Mouse (Mus musculus): ENCODE measurements around the gene Wfdc6b. TPM values are rescaled to one million over a fixed set of nuclear protein-coding genes. Genes with fewer than 3 reads are reported as not detected.

Gene Wfdc6b
- polyA plus RNA-seq, 1 experiment from 2014 or later: not detected

DNA sequence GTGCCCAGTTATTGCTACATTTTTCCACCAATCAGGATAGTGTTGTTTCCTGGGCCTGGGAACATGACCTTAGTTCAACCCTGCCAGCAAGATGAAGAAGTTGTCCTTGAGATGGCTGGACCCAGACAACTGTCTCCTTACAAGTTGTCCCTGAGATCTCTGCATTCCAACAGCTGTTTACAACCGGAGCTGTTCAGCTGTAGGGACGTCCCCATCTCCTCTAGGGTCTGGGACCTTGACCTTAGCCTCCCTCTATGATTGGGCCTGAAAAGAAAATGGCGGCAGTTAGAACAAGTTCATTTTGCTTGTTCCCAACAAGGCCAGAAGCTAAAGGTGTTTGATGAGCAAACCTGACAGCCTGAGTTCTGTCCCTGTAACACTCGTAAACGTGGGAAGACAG is 5.7 kb downstream of the Wfdc6b start:
- H3K9ac ChIP-seq: no peak overlapping the region
- no peaks in the 10 kb centered on the region for H3K36me3 ChIP-seq (replicated peaks)
- H3K4me2 ChIP-seq: no peak overlapping the region
- H3K4me3 ChIP-seq: no peak overlapping the region
- H3K9me3 ChIP-seq: no peaks in the 10 kb centered on the region
- no peak for ATAC-seq (replicated peaks)
- H3K27me3 ChIP-seq (replicated peaks): no peaks in the 10 kb centered on the region
- H3K27ac ChIP-seq: no peak overlapping the region
- WGBS: 83% methylated on average over 5 of the region's 5 CpGs
- H3K4me1 ChIP-seq: no peaks in the 10 kb centered on the region

GRCm38 (mm10) chr2:164621775-164622174 is 8.5 kb downstream of the Wfdc6b start:
- Histone ChIP-seq H3K4me3 (no peak overlapping the region), H3K4me2 (no peak overlapping the region), H3K36me3 (replicated peaks) (no peaks in the 10 kb centered on the region), H3K4me1 (no peaks in the 10 kb centered on the region), H3K9me3 (no peaks in the 10 kb centered on the region), H3K9ac (no peak overlapping the region), H3K27me3 (replicated peaks) (no peaks in the 10 kb centered on the region), H3K27ac (no peak overlapping the region)
- ATAC-seq (replicated peaks): no peak
- 85% methylated on average over 4 of the region's 4 CpGs for WGBS

DNA sequence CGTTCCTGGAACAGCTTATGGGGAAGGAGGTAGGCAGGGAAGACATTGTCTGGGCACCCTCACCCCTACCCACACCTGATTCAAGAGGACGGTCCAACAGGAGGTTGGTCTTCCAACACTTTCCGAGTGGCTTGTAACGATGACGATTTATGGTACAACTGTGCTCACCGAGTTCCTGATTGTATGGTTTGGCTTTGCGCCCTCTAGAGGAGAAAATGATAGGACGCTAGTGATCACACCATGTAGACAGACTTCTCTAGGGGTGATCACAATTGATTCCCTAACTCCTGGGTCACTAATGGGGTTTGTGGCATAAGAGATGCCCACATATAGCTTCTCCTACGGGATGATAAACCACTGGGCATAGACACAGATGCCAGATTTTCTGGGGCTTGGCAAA is 21.9 kb downstream of the Wfdc6b start:
- no peaks in the 10 kb centered on the region for H3K4me1 ChIP-seq
- H3K4me2 ChIP-seq: no peak overlapping the region
- no peak overlapping the region for H3K9ac ChIP-seq
- no peaks in the 10 kb centered on the region for H3K27me3 ChIP-seq (replicated peaks)
- no peak overlapping the region for H3K27ac ChIP-seq
- H3K4me3 ChIP-seq: no peak overlapping the region
- no peak for ATAC-seq (replicated peaks)
- no peaks in the 10 kb centered on the region for H3K36me3 ChIP-seq (replicated peaks)
- no peaks in the 10 kb centered on the region for H3K9me3 ChIP-seq
- 78% methylated on average over 9 of the region's 9 CpGs for WGBS

DNA sequence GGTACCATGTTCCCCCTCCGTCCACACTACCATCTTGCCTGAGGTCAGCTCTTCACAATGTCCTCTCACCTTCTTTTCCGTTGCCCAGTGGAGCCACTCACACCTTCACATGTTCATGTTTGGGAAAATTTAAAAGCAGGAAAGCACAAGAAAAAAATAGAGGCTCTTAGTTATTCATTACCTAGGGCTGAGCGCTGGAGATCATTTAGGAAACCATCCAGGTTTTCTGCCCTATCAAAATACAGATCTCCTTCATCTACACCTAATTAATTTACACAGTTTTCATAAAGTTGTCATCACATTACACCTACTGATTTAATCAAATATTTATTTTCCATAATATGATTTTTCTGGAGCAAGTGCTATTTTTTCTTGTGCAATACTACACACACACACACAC is 25.4 kb downstream of the Wfdc6b start, which contains the start of gene Wfdc16:
Gene Wfdc16, minus strand, starts transcription at position 101 of the 400 bp plus-strand sequence.
- H3K9ac ChIP-seq: no peak within 1 kb of the TSS
- no peak within 1 kb of the TSS for H3K4me3 ChIP-seq
- WGBS: 85% methylated on average over 3 of the region's 3 CpGs
- H3K9me3 ChIP-seq: no peaks in the 10 kb centered on the region
- no peaks in the 10 kb centered on the region for H3K27me3 ChIP-seq (replicated peaks)
- H3K27ac ChIP-seq: no peak within 1 kb of the TSS
- H3K4me2 ChIP-seq: no peak within 1 kb of the TSS
- ATAC-seq (replicated peaks): no peak
- H3K36me3 ChIP-seq (replicated peaks): no peaks in the 10 kb centered on the region
- H3K4me1 ChIP-seq: no peaks in the 10 kb centered on the region

DNA sequence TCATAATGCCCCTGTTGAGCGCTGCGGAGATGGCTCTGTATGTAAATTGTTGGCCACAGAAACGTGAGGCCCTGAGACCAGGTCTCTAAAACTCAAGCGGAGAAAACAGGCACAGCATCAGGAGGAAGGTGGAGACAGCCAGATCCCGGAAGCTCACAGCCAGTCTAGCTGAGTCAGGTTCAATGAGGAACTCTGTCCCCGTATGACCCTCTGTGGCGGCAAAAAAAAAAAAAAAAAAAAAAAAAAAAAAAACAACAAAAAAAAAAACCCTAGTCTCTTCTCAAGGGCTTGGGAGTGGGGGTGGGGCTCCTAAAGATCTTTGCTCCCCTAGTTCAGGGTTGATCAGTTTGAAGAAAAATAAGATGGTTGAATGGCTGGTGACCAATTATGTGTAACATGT is 27.8 kb downstream of the Wfdc6b start:
- 66% methylated on average over 7 of the region's 7 CpGs for WGBS
- H3K27ac ChIP-seq: no peak overlapping the region
- no peaks in the 10 kb centered on the region for H3K9me3 ChIP-seq
- H3K9ac ChIP-seq: no peak overlapping the region
- no peaks in the 10 kb centered on the region for H3K4me1 ChIP-seq
- no peaks in the 10 kb centered on the region for H3K27me3 ChIP-seq (replicated peaks)
- no peaks in the 10 kb centered on the region for H3K36me3 ChIP-seq (replicated peaks)
- no peak for ATAC-seq (replicated peaks)
- H3K4me3 ChIP-seq: no peak overlapping the region
- no peak overlapping the region for H3K4me2 ChIP-seq

- no peaks in the 10 kb centered on the region for H3K9me3 ChIP-seq
- no peak overlapping the region for H3K9ac ChIP-seq
- 70% methylated on average over 13 of the region's 13 CpGs for WGBS
- H3K4me1 ChIP-seq: no peaks in the 10 kb centered on the region
- H3K4me3 ChIP-seq: no peak overlapping the region
- no peak for ATAC-seq (replicated peaks)
- no peaks in the 10 kb centered on the region for H3K27me3 ChIP-seq (replicated peaks)
- H3K27ac ChIP-seq: no peak overlapping the region
- H3K4me2 ChIP-seq: no peak overlapping the region
- H3K36me3 ChIP-seq (replicated peaks): no peaks in the 10 kb centered on the region
Observed at GRCm38 (mm10) chr2:164641881-164642673, 28.8 kb downstream of the Wfdc6b start.

- Histone ChIP-seq H3K4me3 (no peak within 1 kb of the TSS), H3K4me2 (no peak within 1 kb of the TSS), H3K36me3 (replicated peaks) (no peaks in the 10 kb centered on the region), H3K27me3 (replicated peaks) (no peaks in the 10 kb centered on the region), H3K4me1 (no peaks in the 10 kb centered on the region), H3K27ac (no peak within 1 kb of the TSS), H3K9me3 (no peaks in the 10 kb centered on the region), H3K9ac (no peak within 1 kb of the TSS)
- WGBS: 13% methylated on average over 11 of the region's 11 CpGs
- ATAC-seq (replicated peaks): no peak
Observed at GRCm38 (mm10) chr2:164655858-164656257, 42.5 kb downstream of the Wfdc6b start, which contains the start of gene Wfdc10. Gene Wfdc10, plus strand, starts transcription at chr2:164656046.

DNA sequence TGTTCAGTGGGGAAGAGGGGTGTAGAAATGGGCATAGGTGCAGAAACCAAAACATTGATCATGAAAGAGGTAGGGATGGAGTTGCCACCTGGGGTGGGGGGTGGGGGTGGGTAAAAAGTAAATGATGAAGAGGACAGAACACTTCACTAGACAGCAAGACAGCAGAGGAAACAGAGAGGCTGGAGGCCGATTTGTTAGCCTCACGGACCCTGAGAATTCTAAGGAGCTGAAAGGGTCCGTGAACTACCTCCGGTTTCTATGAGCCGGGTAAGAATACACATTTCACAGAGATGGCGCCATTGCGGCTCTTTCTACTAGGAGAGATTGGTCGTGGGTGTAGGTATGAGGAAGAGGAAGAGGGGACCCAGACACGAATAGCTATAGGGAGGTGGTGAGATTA is 43.2 kb downstream of the Wfdc6b start, which contains the start of gene Wfdc9:
Gene Wfdc9, minus strand, starts transcription at position 101 of the 400 bp plus-strand sequence.
- H3K4me2 ChIP-seq: no peak within 1 kb of the TSS
- H3K4me3 ChIP-seq: no peak within 1 kb of the TSS
- 85% methylated on average over 9 of the region's 9 CpGs for WGBS
- ATAC-seq (replicated peaks): no peak
- no peaks in the 10 kb centered on the region for H3K27me3 ChIP-seq (replicated peaks)
- H3K9ac ChIP-seq: no peak within 1 kb of the TSS
- H3K36me3 ChIP-seq (replicated peaks): no peaks in the 10 kb centered on the region
- H3K27ac ChIP-seq: no peak within 1 kb of the TSS
- H3K4me1 ChIP-seq: no peaks in the 10 kb centered on the region
- no peaks in the 10 kb centered on the region for H3K9me3 ChIP-seq

GRCm38 (mm10) chr2:164664851-164665250 is 51.5 kb downstream of the Wfdc6b start:
- Histone ChIP-seq H3K9ac (no peak overlapping the region), H3K27me3 (replicated peaks) (no peaks in the 10 kb centered on the region), H3K9me3 (no peaks in the 10 kb centered on the region), H3K4me3 (no peak overlapping the region), H3K36me3 (replicated peaks) (no peaks in the 10 kb centered on the region), H3K4me1 (no peaks in the 10 kb centered on the region), H3K4me2 (no peak overlapping the region), H3K27ac (no peak overlapping the region)
- WGBS: 83% methylated on average over 7 of the region's 7 CpGs
- ATAC-seq (replicated peaks): no peak

Other genes starting within 250 kb of the Wfdc6b start
- gene Slpi, start 224.4 kb upstream of the Wfdc6b start, polyA plus RNA-seq (2015; fragmentation: Nextera tagmentation; extraction: Ambion mirVana): not detected in 2 replicates
- 0.05 TPM in 1 of 2 replicates, not detected in the other for gene Rbpjl, start 210.4 kb upstream of the Wfdc6b start, polyA plus RNA-seq (2015; fragmentation: Nextera tagmentation; extraction: Ambion mirVana)
- gene Matn4, start 208.4 kb upstream of the Wfdc6b start, polyA plus RNA-seq (2015; fragmentation: Nextera tagmentation; extraction: Ambion mirVana): 0.65 and 0.89 TPM in 2 replicates
- 6.7 and 7.1 TPM in 2 replicates for gene Sdc4, start 169.6 kb upstream of the Wfdc6b start, polyA plus RNA-seq (2015; fragmentation: Nextera tagmentation; extraction: Ambion mirVana)
- 87.9 and 90.5 TPM in 2 replicates for gene Sys1, start 156.6 kb upstream of the Wfdc6b start, polyA plus RNA-seq (2015; fragmentation: Nextera tagmentation; extraction: Ambion mirVana)
- gene Gm20458, start 152.6 kb upstream of the Wfdc6b start, polyA plus RNA-seq (2015; fragmentation: Nextera tagmentation; extraction: Ambion mirVana): 2.4 and 3.5 TPM in 2 replicates
- gene Trp53tg5, start 139.8 kb upstream of the Wfdc6b start, polyA plus RNA-seq (2015; fragmentation: Nextera tagmentation; extraction: Ambion mirVana): not detected in 2 replicates
- gene Dbndd2, start 127.4 kb upstream of the Wfdc6b start, polyA plus RNA-seq (2015; fragmentation: Nextera tagmentation; extraction: Ambion mirVana): 19.2 and 19.5 TPM in 2 replicates
- gene Pigt, start 116.0 kb upstream of the Wfdc6b start, polyA plus RNA-seq (2015; fragmentation: Nextera tagmentation; extraction: Ambion mirVana): 97.7 and 101 TPM in 2 replicates
- gene Wfdc2, start 51.1 kb upstream of the Wfdc6b start, polyA plus RNA-seq (2015; fragmentation: Nextera tagmentation; extraction: Ambion mirVana): 2.6 and 3.2 TPM in 2 replicates
- gene Spint3, start 40.1 kb upstream of the Wfdc6b start, polyA plus RNA-seq (2015; fragmentation: Nextera tagmentation; extraction: Ambion mirVana): not detected in 2 replicates
- not detected in 2 replicates for gene Wfdc6a, start 28.1 kb upstream of the Wfdc6b start, polyA plus RNA-seq (2015; fragmentation: Nextera tagmentation; extraction: Ambion mirVana)
- not detected in 2 replicates for gene Eppin, start 19.9 kb upstream of the Wfdc6b start, polyA plus RNA-seq (2015; fragmentation: Nextera tagmentation; extraction: Ambion mirVana)
- gene Wfdc8, start 104 bp downstream of the Wfdc6b start, polyA plus RNA-seq (2015; fragmentation: Nextera tagmentation; extraction: Ambion mirVana): not detected in 2 replicates
- not detected in 2 replicates for gene Wfdc16, start 25.3 kb downstream of the Wfdc6b start, polyA plus RNA-seq (2015; fragmentation: Nextera tagmentation; extraction: Ambion mirVana)
- not detected in 2 replicates for gene Wfdc10, start 42.5 kb downstream of the Wfdc6b start, polyA plus RNA-seq (2015; fragmentation: Nextera tagmentation; extraction: Ambion mirVana)
- gene Wfdc9, start 43.1 kb downstream of the Wfdc6b start, polyA plus RNA-seq (2015; fragmentation: Nextera tagmentation; extraction: Ambion mirVana): 0.34 TPM in 1 of 2 replicates, not detected in the other
- not detected in 2 replicates for gene Wfdc11, start 60.6 kb downstream of the Wfdc6b start, polyA plus RNA-seq (2015; fragmentation: Nextera tagmentation; extraction: Ambion mirVana)
- not detected in 2 replicates for gene Wfdc13, start 71.6 kb downstream of the Wfdc6b start, polyA plus RNA-seq (2015; fragmentation: Nextera tagmentation; extraction: Ambion mirVana)
- not detected in 2 replicates for gene Spint4, start 85.0 kb downstream of the Wfdc6b start, polyA plus RNA-seq (2015; fragmentation: Nextera tagmentation; extraction: Ambion mirVana)
- not detected in 2 replicates for gene Spint5, start 101.8 kb downstream of the Wfdc6b start, polyA plus RNA-seq (2015; fragmentation: Nextera tagmentation; extraction: Ambion mirVana)
- gene Wfdc3, start 132.4 kb downstream of the Wfdc6b start, polyA plus RNA-seq (2015; fragmentation: Nextera tagmentation; extraction: Ambion mirVana): 1.3 and 1.9 TPM in 2 replicates
- gene Dnttip1, start 132.5 kb downstream of the Wfdc6b start, polyA plus RNA-seq (2015; fragmentation: Nextera tagmentation; extraction: Ambion mirVana): 52.7 and 55.4 TPM in 2 replicates
- gene Ube2c, start 156.4 kb downstream of the Wfdc6b start, polyA plus RNA-seq (2015; fragmentation: Nextera tagmentation; extraction: Ambion mirVana): 56.6 and 64.4 TPM in 2 replicates
- gene Tnnc2, start 166.4 kb downstream of the Wfdc6b start, polyA plus RNA-seq (2015; fragmentation: Nextera tagmentation; extraction: Ambion mirVana): not detected in 2 replicates
- 34.8 and 40.6 TPM in 2 replicates for gene Snx21, start 172.3 kb downstream of the Wfdc6b start, polyA plus RNA-seq (2015; fragmentation: Nextera tagmentation; extraction: Ambion mirVana)
- gene Acot8, start 191.4 kb downstream of the Wfdc6b start, polyA plus RNA-seq (2015; fragmentation: Nextera tagmentation; extraction: Ambion mirVana): 20.0 and 20.2 TPM in 2 replicates
- 17.8 and 18.4 TPM in 2 replicates for gene Zswim3, start 191.6 kb downstream of the Wfdc6b start, polyA plus RNA-seq (2015; fragmentation: Nextera tagmentation; extraction: Ambion mirVana)
- 28.3 and 31.3 TPM in 2 replicates for gene Zswim1, start 209.2 kb downstream of the Wfdc6b start, polyA plus RNA-seq (2015; fragmentation: Nextera tagmentation; extraction: Ambion mirVana)
- gene Spata25, start 215.0 kb downstream of the Wfdc6b start, polyA plus RNA-seq (2015; fragmentation: Nextera tagmentation; extraction: Ambion mirVana): not detected in 2 replicates
- gene Ctsa, start 219.4 kb downstream of the Wfdc6b start, polyA plus RNA-seq (2015; fragmentation: Nextera tagmentation; extraction: Ambion mirVana): 101 and 109 TPM in 2 replicates
- gene Neurl2, start 219.9 kb downstream of the Wfdc6b start, polyA plus RNA-seq (2015; fragmentation: Nextera tagmentation; extraction: Ambion mirVana): 6.4 and 6.6 TPM in 2 replicates
- 105 and 121 TPM in 2 replicates for gene Pltp, start 244.2 kb downstream of the Wfdc6b start, polyA plus RNA-seq (2015; fragmentation: Nextera tagmentation; extraction: Ambion mirVana)